Mouse (Mus musculus) midbrain, embryonic 10.5 days (tissue): ENCODE data around the gene Gpx8. TPM values are rescaled to one million over a fixed set of nuclear protein-coding genes. Genes with fewer than 3 reads are reported as not detected.

Experiments
- DNase-seq: peaks from one replicate; pipeline ENCODE4 v3.0.0-alpha.2; 2017; ENCODE audit warnings: low spot score
- H3K27ac ChIP-seq: fragments of 300-500 bp; sonication (generic); replicated peaks from 2 replicates; pipeline ENCODE4 v1.5.1; 2016; ENCODE audit warnings: mild to moderate bottlenecking
- H3K27me3 ChIP-seq: fragments of 300-500 bp; sonication (generic); 2 replicates; pipeline ENCODE4 v1.6.1; 2016; ENCODE audit warnings: low read depth, mild to moderate bottlenecking; ENCODE audit not compliant: poor library complexity, severe bottlenecking
- H3K36me3 ChIP-seq: fragments of 300-500 bp; sonication (generic); 2 replicates; pipeline ENCODE4 v1.6.1; 2016; ENCODE audit warnings: mild to moderate bottlenecking, moderate library complexity
- H3K4me1 ChIP-seq: fragments of 300-500 bp; sonication (generic); 2 replicates; pipeline ENCODE4 v1.6.1; 2016
- H3K4me3 ChIP-seq: fragments of 300-500 bp; sonication (generic); 2 replicates; pipeline ENCODE4 v1.5.1; 2016; ENCODE audit warnings: mild to moderate bottlenecking, moderate library complexity
- H3K9me3 ChIP-seq: fragments of 300-500 bp; sonication (generic); replicated peaks from 2 replicates; pipeline ENCODE4 v1.6.1; 2016; ENCODE audit warnings: mild to moderate bottlenecking
- WGBS: fragments of 180-500 bp; shearing (Covaris S2); methylation state at CpG from one replicate; pipeline ENCODE4 v1.1.7; 2016; 5-methylcytosine and 5-hydroxymethylcytosine counted together
- polyA plus RNA-seq: library from polyadenylated mRNA; unstranded; fragments of >200 nt; fragmentation: Nextera tagmentation; extraction: Ambion mirVana; gene quantifications from 2 replicates; pipeline ENCODE4 v1.2.1, GENCODE M21; 2016

Gpx8 gene
- polyA plus RNA-seq, result 104 and 109 TPM in 2 replicates

DNA sequence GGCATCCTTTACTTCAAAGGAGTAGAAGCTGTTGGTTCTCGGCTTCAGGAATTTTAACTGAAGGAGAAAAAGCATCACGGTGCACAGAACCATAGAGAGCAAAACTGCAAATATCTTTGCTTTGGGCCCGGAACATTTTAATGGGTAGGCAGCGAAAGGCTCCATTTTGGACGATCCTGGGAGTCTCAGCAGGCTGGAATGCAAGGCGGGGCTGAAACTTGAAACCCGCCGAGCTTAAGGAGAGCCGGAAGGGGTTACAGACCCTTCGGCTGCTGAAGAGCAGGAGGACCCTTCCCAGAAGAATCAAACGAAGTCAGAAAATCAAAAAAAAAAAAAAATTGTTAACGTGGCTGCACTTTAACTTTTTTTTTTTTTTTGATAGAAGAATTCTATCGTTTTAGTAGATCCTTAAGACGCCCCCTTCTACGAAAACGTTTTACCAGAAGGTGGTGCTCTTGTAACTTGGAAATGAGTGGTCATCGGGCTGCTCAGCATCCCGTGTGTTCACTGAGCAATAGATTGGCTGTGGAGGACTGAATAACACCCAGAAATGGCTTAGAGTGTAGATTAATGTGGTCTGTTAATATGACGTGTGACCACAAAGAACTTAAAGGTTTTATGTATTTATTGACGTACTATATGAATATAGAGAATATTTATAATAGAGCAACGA, at the start of gene Gpx8:
Gpx8 (minus strand) TSS at position 200 of the 673 bp plus-strand sequence.
- WGBS, result 6% methylated on average over 21 of the region's 21 CpGs
- DNase-seq, result peak; percentile 80
- H3K27ac ChIP-seq, result peak within 1 kb of the TSS; percentile 86

DNA sequence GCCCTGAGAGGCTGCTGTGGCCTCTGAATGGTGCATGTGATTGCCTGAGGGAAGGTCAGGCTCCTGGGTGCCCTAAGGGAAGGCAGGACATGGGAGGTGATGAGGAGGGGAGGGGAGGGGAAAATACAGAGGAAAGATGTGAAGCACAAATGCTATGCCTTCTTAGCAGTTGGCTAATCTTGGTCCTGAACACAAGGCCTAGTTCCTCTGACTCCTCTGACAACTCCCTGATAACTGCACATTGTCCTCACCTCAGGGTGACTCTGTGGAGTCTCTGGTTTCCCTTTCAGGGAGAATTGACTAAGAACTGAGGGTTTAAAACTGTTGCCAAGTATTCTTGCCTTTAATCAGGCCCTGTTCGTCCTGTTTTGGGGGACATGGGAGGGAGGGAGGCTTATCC, 48.4 kb upstream of the Gpx8 start:
- no peak overlapping the region for H3K4me3 ChIP-seq
- 60% methylated on average over 1 of the region's 1 CpGs for WGBS

More for the DNA sequence above, at the start of gene Gpx8:
- H3K36me3 ChIP-seq, result peaks cover 31% of the 10 kb centered on the region
- H3K4me3 ChIP-seq, result peak within 1 kb of the TSS; percentile 64
- no peaks in the 10 kb centered on the region for H3K27me3 ChIP-seq
- no peaks in the 10 kb centered on the region for H3K9me3 ChIP-seq
- peaks cover 12% of the 10 kb centered on the region for H3K4me1 ChIP-seq

GRCm38 (mm10) chr13:113090489-113090888, 44.3 kb upstream of the Gpx8 start:
- Histone ChIP-seq H3K4me1 (no peaks in the 10 kb centered on the region), H3K4me3 (no peak overlapping the region), H3K36me3 (no peaks in the 10 kb centered on the region), H3K9me3 (no peaks in the 10 kb centered on the region), H3K27me3 (no peaks in the 10 kb centered on the region), H3K27ac (no peak overlapping the region)
- WGBS, result 85% methylated on average over 8 of the region's 8 CpGs
- DNase-seq, result no peak

More for the DNA sequence above, 48.4 kb upstream of the Gpx8 start:
- Histone ChIP-seq H3K4me1 (no peaks in the 10 kb centered on the region), H3K9me3 (no peaks in the 10 kb centered on the region), H3K36me3 (no peaks in the 10 kb centered on the region), H3K27me3 (no peaks in the 10 kb centered on the region), H3K27ac (no peak overlapping the region)
- no peak for DNase-seq

GRCm38 (mm10) chr13:113087226-113088017, 41.2 kb upstream of the Gpx8 start:
- 87% methylated on average over 13 of the region's 13 CpGs for WGBS
- H3K9me3 ChIP-seq, result no peaks in the 10 kb centered on the region
- peaks cover 8% of the 10 kb centered on the region for H3K4me1 ChIP-seq
- H3K36me3 ChIP-seq, result no peaks in the 10 kb centered on the region
- H3K27ac ChIP-seq, result no peak overlapping the region
- H3K4me3 ChIP-seq, result no peak overlapping the region
- H3K27me3 ChIP-seq, result no peaks in the 10 kb centered on the region
- no peak for DNase-seq

DNA sequence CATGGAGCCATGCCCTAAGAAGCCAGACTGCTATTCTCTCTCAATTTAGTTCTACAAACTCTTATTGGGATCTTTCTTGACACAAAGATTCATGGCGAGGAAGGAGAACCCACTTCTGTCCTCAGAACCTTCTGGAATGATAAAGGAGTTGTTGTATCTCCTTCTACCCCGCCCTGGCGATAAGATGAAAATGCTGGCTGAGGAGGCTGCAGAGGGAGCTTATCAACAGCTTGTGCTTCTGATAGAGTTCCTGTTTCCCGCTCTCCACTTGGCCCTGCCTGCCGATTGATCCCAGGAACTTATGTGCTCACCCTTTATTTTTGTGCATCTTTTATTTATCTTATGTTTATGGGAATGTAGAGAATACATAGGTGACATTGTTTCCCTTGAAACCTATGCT, 38.5 kb upstream of the Gpx8 start:
- H3K36me3 ChIP-seq, result no peaks in the 10 kb centered on the region
- no peaks in the 10 kb centered on the region for H3K27me3 ChIP-seq
- H3K27ac ChIP-seq, result no peak overlapping the region
- WGBS, result 78% methylated on average over 5 of the region's 5 CpGs
- no peaks in the 10 kb centered on the region for H3K9me3 ChIP-seq
- H3K4me3 ChIP-seq, result no peak overlapping the region
- DNase-seq, result no peak
- peaks cover 13% of the 10 kb centered on the region for H3K4me1 ChIP-seq

DNA sequence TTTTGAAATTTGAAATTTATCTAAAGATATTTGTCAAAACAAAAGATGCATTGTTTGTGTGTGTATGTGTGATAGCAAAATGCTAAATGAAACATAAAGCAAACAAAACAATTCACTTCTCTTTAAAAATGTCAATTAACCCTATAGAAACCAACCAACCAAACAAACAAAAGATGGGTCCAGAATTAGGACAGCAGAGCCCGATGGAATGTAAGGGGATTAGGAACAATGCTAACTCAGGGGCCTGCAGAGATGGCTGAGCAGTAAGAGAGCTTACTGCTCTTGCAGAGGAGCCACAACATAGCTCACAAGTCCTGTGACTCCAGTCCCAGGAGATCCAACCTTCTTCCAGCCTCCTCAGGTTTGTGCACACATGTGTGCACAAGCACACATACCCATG, 35.9 kb upstream of the Gpx8 start:
- WGBS, result 21% methylated on average over 1 of the region's 1 CpGs
- no peak for DNase-seq
- no peaks in the 10 kb centered on the region for H3K27me3 ChIP-seq
- H3K36me3 ChIP-seq, result no peaks in the 10 kb centered on the region
- H3K9me3 ChIP-seq, result no peaks in the 10 kb centered on the region
- peak overlapping the region; percentile 46; the same call in 1 of the 2 replicates for H3K27ac ChIP-seq
- H3K4me1 ChIP-seq, result peaks cover 25% of the 10 kb centered on the region
- no peak overlapping the region for H3K4me3 ChIP-seq

DNA sequence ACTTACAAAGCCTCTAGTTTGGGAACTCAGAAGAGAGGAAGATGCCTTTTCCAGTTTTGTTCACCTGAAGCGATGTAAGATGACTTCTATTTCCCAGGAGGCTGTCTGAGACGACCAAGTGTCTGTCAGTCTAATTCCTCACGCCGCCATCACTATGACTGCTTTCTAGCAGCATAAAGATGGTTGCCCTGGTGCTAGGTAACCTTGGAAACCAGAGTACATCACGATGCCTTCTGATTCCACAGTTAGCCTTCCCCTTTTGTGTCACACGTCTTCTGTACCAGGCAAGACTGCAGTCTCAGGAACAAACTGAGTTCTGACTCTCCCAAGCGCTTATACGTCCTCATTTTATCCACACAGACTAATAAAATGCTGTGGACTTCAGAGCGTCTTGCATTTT, 32.8 kb upstream of the Gpx8 start:
- Histone ChIP-seq H3K36me3 (no peaks in the 10 kb centered on the region), H3K27ac (peak overlapping the region; percentile 49; the same call in 1 of the 2 replicates), H3K27me3 (no peaks in the 10 kb centered on the region), H3K4me1 (peaks cover 25% of the 10 kb centered on the region), H3K4me3 (no peak overlapping the region), H3K9me3 (no peaks in the 10 kb centered on the region)
- WGBS, result 63% methylated on average over 9 of the region's 9 CpGs
- DNase-seq, result peak; percentile 56

GRCm38 (mm10) chr13:113064542-113064941, 18.3 kb upstream of the Gpx8 start:
- H3K4me3 ChIP-seq, result no peak overlapping the region
- no peak overlapping the region for H3K27ac ChIP-seq
- DNase-seq, result no peak
- no peaks in the 10 kb centered on the region for H3K4me1 ChIP-seq
- no peaks in the 10 kb centered on the region for H3K36me3 ChIP-seq
- H3K27me3 ChIP-seq, result no peaks in the 10 kb centered on the region
- WGBS, result 91% methylated on average over 9 of the region's 9 CpGs
- no peaks in the 10 kb centered on the region for H3K9me3 ChIP-seq

DNA sequence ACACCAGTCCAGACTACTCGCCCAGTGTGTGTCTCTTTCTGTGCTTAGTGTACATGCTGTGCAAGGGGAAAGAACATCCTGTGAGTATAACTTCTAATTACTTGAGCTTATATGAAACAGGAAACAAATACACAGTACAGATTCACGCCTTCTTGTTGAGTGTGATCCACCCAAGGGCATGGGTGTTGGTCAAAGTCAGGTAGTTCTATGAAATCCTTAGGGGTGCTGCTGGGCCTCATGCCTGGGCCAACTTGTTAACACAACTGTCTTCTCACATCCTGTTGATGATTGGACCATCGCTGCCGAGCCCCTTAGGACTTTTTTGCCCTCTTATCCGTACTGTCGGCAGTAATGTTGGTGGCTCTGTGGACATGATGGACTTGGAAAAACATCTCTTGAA, 15.5 kb upstream of the Gpx8 start:
- 93% methylated on average over 6 of the region's 6 CpGs for WGBS

DNA sequence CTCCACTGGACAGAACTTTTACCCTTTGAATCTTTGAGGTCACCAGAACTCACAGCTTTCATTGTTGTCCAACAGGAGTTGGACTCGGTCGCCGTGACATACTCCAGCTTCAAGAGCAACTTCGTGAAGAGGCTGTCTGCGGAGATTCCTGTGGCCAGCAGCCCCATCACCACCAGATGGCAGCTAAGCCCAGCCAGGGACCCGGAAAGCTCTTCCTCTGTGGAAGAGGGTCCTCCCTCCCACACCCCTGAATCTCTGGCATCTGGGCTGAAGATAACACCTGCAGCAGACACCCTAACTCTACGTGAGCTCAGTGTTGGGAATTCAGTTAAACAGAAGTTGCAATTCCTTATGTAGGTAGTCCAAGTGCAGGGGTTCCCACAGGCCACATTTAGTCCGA, 9.6 kb upstream of the Gpx8 start:
- no peak overlapping the region for H3K27ac ChIP-seq
- H3K27me3 ChIP-seq, result no peaks in the 10 kb centered on the region
- H3K4me3 ChIP-seq, result no peak overlapping the region
- peak; percentile 44 for DNase-seq
- no peaks in the 10 kb centered on the region for H3K36me3 ChIP-seq
- H3K4me1 ChIP-seq, result no peaks in the 10 kb centered on the region
- WGBS, result 49% methylated on average over 8 of the region's 8 CpGs
- H3K9me3 ChIP-seq, result no peaks in the 10 kb centered on the region

More for the DNA sequence above, 15.5 kb upstream of the Gpx8 start:
- Histone ChIP-seq H3K9me3 (no peaks in the 10 kb centered on the region), H3K27me3 (no peaks in the 10 kb centered on the region), H3K27ac (no peak overlapping the region), H3K4me3 (no peak overlapping the region), H3K4me1 (no peaks in the 10 kb centered on the region), H3K36me3 (no peaks in the 10 kb centered on the region)
- DNase-seq, result no peak

GRCm38 (mm10) chr13:113054230-113054629, 8.0 kb upstream of the Gpx8 start:
- Histone ChIP-seq H3K27ac (no peak overlapping the region), H3K36me3 (no peaks in the 10 kb centered on the region), H3K27me3 (no peaks in the 10 kb centered on the region), H3K4me3 (no peak overlapping the region), H3K4me1 (no peaks in the 10 kb centered on the region), H3K9me3 (no peaks in the 10 kb centered on the region)
- no peak for DNase-seq
- WGBS, result 90% methylated on average over 8 of the region's 8 CpGs

- Histone ChIP-seq H3K27ac (no peak overlapping the region), H3K36me3 (peaks cover 19% of the 10 kb centered on the region), H3K9me3 (no peaks in the 10 kb centered on the region), H3K4me3 (no peak overlapping the region), H3K27me3 (no peaks in the 10 kb centered on the region), H3K4me1 (peaks cover 12% of the 10 kb centered on the region)
- WGBS, result 86% methylated on average over 3 of the region's 3 CpGs
- no peak for DNase-seq
Observed at GRCm38 (mm10) chr13:113047647-113048046, 1.4 kb upstream of the Gpx8 start.

GRCm38 (mm10) chr13:113047018-113047417, 808 bp upstream of the Gpx8 start:
- H3K27ac ChIP-seq, result no peak overlapping the region
- H3K9me3 ChIP-seq, result no peaks in the 10 kb centered on the region
- peak overlapping the region; percentile 64; the same call in 1 of the 2 replicates for H3K4me3 ChIP-seq
- H3K4me1 ChIP-seq, result peaks cover 12% of the 10 kb centered on the region
- H3K36me3 ChIP-seq, result peaks cover 24% of the 10 kb centered on the region
- no peaks in the 10 kb centered on the region for H3K27me3 ChIP-seq
- no peak for DNase-seq
